Mouse (Mus musculus): Measurements from ENCODE around the gene Galnt9. TPM values are rescaled to one million over a fixed set of nuclear protein-coding genes. Genes with fewer than 3 reads are reported as not detected.

Gene Galnt9
- polyA plus RNA-seq, 1 experiment from 2014 or later: 0.50 TPM

DNA sequence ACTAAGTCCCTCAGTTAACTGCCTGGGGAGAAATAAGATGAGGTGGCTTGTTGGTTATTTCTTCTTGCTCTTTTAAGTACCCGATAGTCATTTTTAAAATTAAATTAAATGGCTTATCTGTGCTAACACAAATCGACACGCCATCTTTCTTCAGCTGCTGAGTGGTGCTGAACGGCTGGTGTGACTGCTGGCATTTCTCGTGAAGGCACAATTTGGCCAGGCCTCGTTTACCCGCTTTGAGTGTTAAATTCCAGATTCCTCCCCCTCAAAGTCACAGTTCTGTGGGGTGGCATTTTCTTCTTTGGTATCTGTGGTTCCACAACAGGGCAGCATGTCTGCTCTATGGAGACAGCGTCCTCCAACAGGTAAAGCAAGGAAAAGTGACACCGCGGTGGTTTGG, 83.2 kb downstream of the Galnt9 start:
- no peak for ATAC-seq (replicated peaks; ENCODE audit: insufficient number of reproducible peaks, low FRiP score, low TSS enrichment, low read depth)
- H3K36me3 ChIP-seq (replicated peaks; ENCODE audit: control insufficient read depth, insufficient read depth, low read depth, low read length): no peaks in the 10 kb centered on the region
- H3K27ac ChIP-seq (replicated peaks; ENCODE audit: low read depth, low read length): no peak overlapping the region
- no peaks in the 10 kb centered on the region for H3K27me3 ChIP-seq (ENCODE audit: control insufficient read depth, insufficient read depth, low read length)
- no peaks in the 10 kb centered on the region for H3K9me3 ChIP-seq (replicated peaks; ENCODE audit: control insufficient read depth, low read length)
- H3K9ac ChIP-seq (replicated peaks; ENCODE audit: low read length): no peak overlapping the region
- no peak for DNase-seq (ENCODE audit: low spot score)
- whole genome bisulfite sequencing: 78% methylated on average over 10 of the region's 10 CpGs
- no peak overlapping the region for H3K4me2 ChIP-seq (ENCODE audit: low read depth, low read length)
- no peak overlapping the region for H3K4me3 ChIP-seq (ENCODE audit: low read depth, low read length)
- H3K4me1 ChIP-seq (ENCODE audit: control insufficient read depth, insufficient read depth, low read length): no peaks in the 10 kb centered on the region

- H3K27me3 ChIP-seq (ENCODE audit: control insufficient read depth, insufficient read depth, low read length): no peaks in the 10 kb centered on the region
- H3K9me3 ChIP-seq (replicated peaks; ENCODE audit: control insufficient read depth, low read length): no peaks in the 10 kb centered on the region
- WGBS: 26% methylated on average over 19 of the region's 19 CpGs
- ATAC-seq (replicated peaks; ENCODE audit: insufficient number of reproducible peaks, low FRiP score, low TSS enrichment, low read depth): no peak
- H3K9ac ChIP-seq (replicated peaks; ENCODE audit: low read length): 0 out of 2 replicates have a peak overlapping the region, but pooled peaks have one; percentile 6
- H3K4me3 ChIP-seq (ENCODE audit: low read depth, low read length): no peak overlapping the region
- no peaks in the 10 kb centered on the region for H3K4me1 ChIP-seq (ENCODE audit: control insufficient read depth, insufficient read depth, low read length)
- H3K36me3 ChIP-seq (replicated peaks; ENCODE audit: control insufficient read depth, insufficient read depth, low read depth, low read length): no peaks in the 10 kb centered on the region
- H3K4me2 ChIP-seq (ENCODE audit: low read depth, low read length): no peak overlapping the region
- DNase-seq (ENCODE audit: low spot score): no peak
- no peak overlapping the region for H3K27ac ChIP-seq (replicated peaks; ENCODE audit: low read depth, low read length)
Measured at GRCm38 (mm10) chr5:110628156-110628555, 84.0 kb downstream of the Galnt9 start.

GRCm38 (mm10) chr5:110629525-110630120, 85.5 kb downstream of the Galnt9 start:
- H3K9me3 ChIP-seq (replicated peaks; ENCODE audit: control insufficient read depth, low read length): no peaks in the 10 kb centered on the region
- H3K9ac ChIP-seq (replicated peaks; ENCODE audit: low read length): no peak overlapping the region
- H3K27ac ChIP-seq (replicated peaks; ENCODE audit: low read depth, low read length): no peak overlapping the region
- H3K4me1 ChIP-seq (ENCODE audit: control insufficient read depth, insufficient read depth, low read length): no peaks in the 10 kb centered on the region
- ATAC-seq (replicated peaks; ENCODE audit: insufficient number of reproducible peaks, low FRiP score, low TSS enrichment, low read depth) (no peak), DNase-seq (ENCODE audit: low spot score) (no peak)
- WGBS: 82% methylated on average over 2 of the region's 2 CpGs
- no peak overlapping the region for H3K4me3 ChIP-seq (ENCODE audit: low read depth, low read length)
- H3K4me2 ChIP-seq (ENCODE audit: low read depth, low read length): no peak overlapping the region
- no peaks in the 10 kb centered on the region for H3K36me3 ChIP-seq (replicated peaks; ENCODE audit: control insufficient read depth, insufficient read depth, low read depth, low read length)
- no peaks in the 10 kb centered on the region for H3K27me3 ChIP-seq (ENCODE audit: control insufficient read depth, insufficient read depth, low read length)

- Histone ChIP-seq H3K27me3 (ENCODE audit: control insufficient read depth, insufficient read depth, low read length) (no peaks in the 10 kb centered on the region), H3K9ac (replicated peaks; ENCODE audit: low read length) (no peak overlapping the region), H3K4me1 (ENCODE audit: control insufficient read depth, insufficient read depth, low read length) (no peaks in the 10 kb centered on the region), H3K4me3 (ENCODE audit: low read depth, low read length) (no peak overlapping the region), H3K9me3 (replicated peaks; ENCODE audit: control insufficient read depth, low read length) (no peaks in the 10 kb centered on the region), H3K36me3 (replicated peaks; ENCODE audit: control insufficient read depth, insufficient read depth, low read depth, low read length) (no peaks in the 10 kb centered on the region), H3K4me2 (ENCODE audit: low read depth, low read length) (no peak overlapping the region), H3K27ac (replicated peaks; ENCODE audit: low read depth, low read length) (no peak overlapping the region)
- 41% methylated on average over 6 of the region's 6 CpGs for WGBS
- no peak for ATAC-seq (replicated peaks; ENCODE audit: insufficient number of reproducible peaks, low FRiP score, low TSS enrichment, low read depth)
- DNase-seq (ENCODE audit: low spot score): peak; percentile 65
Measured at GRCm38 (mm10) chr5:110635951-110636707, 92.0 kb downstream of the Galnt9 start.

DNA sequence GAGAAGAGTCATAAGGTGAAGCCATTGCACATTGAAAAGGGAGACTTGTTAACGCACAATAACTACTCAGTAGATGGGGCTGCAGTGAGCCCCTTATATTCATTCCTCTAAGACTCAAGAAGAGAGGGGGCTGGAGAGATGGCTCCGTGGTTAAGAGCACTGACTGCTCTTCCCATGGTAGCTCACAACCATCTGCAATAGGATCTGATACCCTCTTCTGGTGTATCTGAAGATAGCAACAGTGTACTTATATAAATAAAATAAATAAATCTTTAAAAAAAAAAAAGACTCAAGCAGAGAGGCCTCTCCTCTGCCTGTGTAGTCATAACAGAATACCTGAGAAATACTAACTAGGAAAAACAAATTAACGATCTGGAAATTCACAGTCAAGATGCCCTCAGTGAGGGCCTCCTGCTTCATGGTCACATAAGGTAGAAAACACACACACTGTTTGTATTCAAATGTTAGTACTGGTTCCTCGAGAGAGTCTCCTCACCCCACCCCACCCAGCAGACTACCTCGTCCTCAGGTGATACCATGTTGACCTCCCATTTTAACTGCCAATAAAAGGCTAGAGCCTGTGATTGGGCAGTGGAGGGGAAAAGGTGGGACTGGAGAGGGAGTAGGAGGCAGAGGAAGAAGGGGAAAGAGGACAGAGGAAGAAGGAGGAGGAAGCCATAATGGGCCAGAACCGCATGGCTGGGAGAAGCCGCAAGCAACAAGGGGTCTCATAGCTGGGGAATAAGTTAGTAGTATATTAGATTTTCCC, 94.3 kb downstream of the Galnt9 start:
- H3K4me1 ChIP-seq (ENCODE audit: control insufficient read depth, insufficient read depth, low read length): no peaks in the 10 kb centered on the region
- no peak overlapping the region for H3K9ac ChIP-seq (replicated peaks; ENCODE audit: low read length)
- no peak overlapping the region for H3K27ac ChIP-seq (replicated peaks; ENCODE audit: low read depth, low read length)
- no peak overlapping the region for H3K4me2 ChIP-seq (ENCODE audit: low read depth, low read length)
- H3K27me3 ChIP-seq (ENCODE audit: control insufficient read depth, insufficient read depth, low read length): no peaks in the 10 kb centered on the region
- ATAC-seq (replicated peaks; ENCODE audit: insufficient number of reproducible peaks, low FRiP score, low TSS enrichment, low read depth) (no peak), DNase-seq (ENCODE audit: low spot score) (no peak)
- 83% methylated on average over 7 of the region's 7 CpGs for WGBS
- H3K9me3 ChIP-seq (replicated peaks; ENCODE audit: control insufficient read depth, low read length): no peaks in the 10 kb centered on the region
- H3K36me3 ChIP-seq (replicated peaks; ENCODE audit: control insufficient read depth, insufficient read depth, low read depth, low read length): no peaks in the 10 kb centered on the region
- no peak overlapping the region for H3K4me3 ChIP-seq (ENCODE audit: low read depth, low read length)

DNA sequence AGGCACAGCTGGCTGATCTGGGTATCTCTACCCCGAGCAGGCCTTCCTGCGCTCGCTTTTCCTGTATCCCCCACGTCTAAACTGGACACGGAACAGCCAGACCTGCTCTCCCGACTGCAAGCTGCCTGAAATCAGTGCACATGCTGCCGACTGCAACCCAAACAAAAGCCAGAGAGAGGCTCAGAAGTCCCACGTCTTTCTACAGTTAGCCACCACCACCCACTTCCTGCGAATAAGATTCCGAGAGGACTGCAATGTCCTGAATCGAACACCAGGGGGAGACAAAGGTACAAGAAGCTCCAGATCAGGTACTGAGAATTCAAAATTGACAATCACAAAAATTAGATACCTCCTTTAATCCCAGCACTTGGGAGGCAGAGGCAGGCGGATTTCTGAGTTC, 95.3 kb downstream of the Galnt9 start:
- Histone ChIP-seq H3K9me3 (replicated peaks; ENCODE audit: control insufficient read depth, low read length) (no peaks in the 10 kb centered on the region), H3K4me3 (ENCODE audit: low read depth, low read length) (no peak overlapping the region), H3K4me2 (ENCODE audit: low read depth, low read length) (no peak overlapping the region; the same call in 1 of the 2 replicates), H3K4me1 (ENCODE audit: control insufficient read depth, insufficient read depth, low read length) (no peaks in the 10 kb centered on the region), H3K36me3 (replicated peaks; ENCODE audit: control insufficient read depth, insufficient read depth, low read depth, low read length) (no peaks in the 10 kb centered on the region), H3K27ac (replicated peaks; ENCODE audit: low read depth, low read length) (no peak overlapping the region), H3K27me3 (ENCODE audit: control insufficient read depth, insufficient read depth, low read length) (no peaks in the 10 kb centered on the region), H3K9ac (replicated peaks; ENCODE audit: low read length) (peak overlapping the region; percentile 39)
- no peak for ATAC-seq (replicated peaks; ENCODE audit: insufficient number of reproducible peaks, low FRiP score, low TSS enrichment, low read depth)
- peak; percentile 84 for DNase-seq (ENCODE audit: low spot score)
- WGBS: 23% methylated on average over 12 of the region's 12 CpGs

GRCm38 (mm10) chr5:110646377-110646776, 102.2 kb downstream of the Galnt9 start:
- H3K36me3 ChIP-seq (replicated peaks; ENCODE audit: control insufficient read depth, insufficient read depth, low read depth, low read length): no peaks in the 10 kb centered on the region; the same call in none of the 2 replicates
- no peaks in the 10 kb centered on the region for H3K27me3 ChIP-seq (ENCODE audit: control insufficient read depth, insufficient read depth, low read length)
- H3K9me3 ChIP-seq (replicated peaks; ENCODE audit: control insufficient read depth, low read length): no peaks in the 10 kb centered on the region
- no peak overlapping the region for H3K27ac ChIP-seq (replicated peaks; ENCODE audit: low read depth, low read length)
- DNase-seq (ENCODE audit: low spot score): no peak
- H3K4me1 ChIP-seq (ENCODE audit: control insufficient read depth, insufficient read depth, low read length): no peaks in the 10 kb centered on the region
- no peak for ATAC-seq (replicated peaks; ENCODE audit: insufficient number of reproducible peaks, low FRiP score, low TSS enrichment, low read depth)
- no peak overlapping the region for H3K9ac ChIP-seq (replicated peaks; ENCODE audit: low read length)
- H3K4me2 ChIP-seq (ENCODE audit: low read depth, low read length): no peak overlapping the region
- H3K4me3 ChIP-seq (ENCODE audit: low read depth, low read length): no peak overlapping the region

Measured in embryonic facial prominence, embryonic 11.5 days (tissue).